Mouse (Mus musculus) frontal cortex, adult (tissue): ENCODE data around the gene Fn3krp.
A peak's percentile ranks its signal among the peaks of the same experiment; 100 is the strongest.

Experiments used
- ATAC-seq: cut with Nextera tagmentation; 2 replicates; pipeline ENCODE4 v1.9.2; 2017; ENCODE audit warnings: mild to moderate bottlenecking, moderate library complexity, mixed read lengths; ENCODE audit not compliant: low TSS enrichment

Gene Fn3krp

DNA sequence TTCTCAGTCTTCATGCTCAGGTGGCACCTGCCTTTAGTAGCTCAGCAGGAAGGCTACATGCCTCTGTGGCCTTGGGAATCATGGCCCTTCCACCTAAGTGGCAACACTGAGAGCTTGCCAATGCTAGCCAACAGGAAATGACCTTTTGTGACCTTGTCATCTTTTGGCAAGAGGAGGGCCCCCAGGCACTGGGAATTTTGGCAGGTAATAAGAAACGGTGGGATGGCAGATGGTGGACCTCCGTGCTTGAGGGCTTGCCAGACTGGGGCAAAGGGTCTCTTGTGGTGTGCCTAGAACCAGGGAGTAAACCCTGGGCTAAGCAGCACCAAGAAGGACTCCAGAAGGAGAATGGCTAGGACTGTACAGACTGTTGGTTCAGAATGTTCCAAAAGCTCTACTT, 20.9 kb downstream of the Fn3krp start:
- no peak for ATAC-seq

GRCm38 (mm10) chr11:121451216-121451726, 30.1 kb downstream of the Fn3krp start:
- no peak for ATAC-seq

DNA sequence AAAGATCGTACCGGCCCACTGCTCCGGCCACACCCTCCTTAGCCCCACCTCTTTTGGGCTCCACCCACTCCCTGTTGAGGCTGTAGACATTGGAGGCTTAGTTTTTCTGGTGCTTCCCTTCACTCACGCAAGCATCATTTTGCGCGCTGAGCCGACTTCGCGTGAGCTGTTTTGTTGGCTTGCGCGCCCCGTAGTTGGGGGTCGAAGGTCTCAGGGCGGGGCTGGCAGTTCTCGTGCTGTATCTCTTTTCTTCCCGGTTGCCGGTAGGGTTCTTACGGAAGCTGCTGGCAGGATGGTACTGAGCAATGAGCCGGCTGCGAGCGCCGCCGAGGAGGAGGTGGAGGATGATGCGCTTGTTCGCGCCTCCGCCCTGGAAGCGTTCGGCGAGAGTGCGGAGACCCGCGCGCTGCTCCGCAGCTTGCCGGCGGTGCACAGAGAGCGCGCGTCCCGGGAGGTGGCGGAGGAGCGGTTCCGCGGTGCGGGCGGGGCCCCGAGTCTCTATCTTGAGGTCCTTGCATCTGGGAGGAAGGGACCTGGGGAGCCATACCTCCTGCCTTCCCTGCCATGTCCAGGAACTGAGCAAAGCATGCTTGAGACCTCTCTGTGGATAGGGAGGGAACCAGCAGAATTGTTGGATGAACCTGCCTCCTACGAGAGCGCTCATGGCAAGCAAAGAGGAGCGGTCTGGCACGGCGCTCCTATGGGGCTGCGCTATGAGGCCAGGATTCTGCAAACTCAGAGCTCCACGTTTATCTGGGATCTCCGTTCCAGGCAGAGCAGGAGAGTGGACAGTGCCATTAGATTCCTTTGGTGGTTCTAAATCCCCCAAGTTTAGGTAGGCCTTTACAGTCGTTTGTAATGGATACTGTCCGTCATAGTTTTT, 30.8 kb downstream of the Fn3krp start, which contains the start of gene Tbcd:
TSS of gene Tbcd (plus strand) at position 197 of the 883 bp plus-strand sequence.
- peak; percentile 87 for ATAC-seq

GRCm38 (mm10) chr11:121457874-121458273, 36.7 kb downstream of the Fn3krp start:
- ATAC-seq = no peak

GRCm38 (mm10) chr11:121467408-121467807, 46.2 kb downstream of the Fn3krp start:
- ATAC-seq = no peak

DNA sequence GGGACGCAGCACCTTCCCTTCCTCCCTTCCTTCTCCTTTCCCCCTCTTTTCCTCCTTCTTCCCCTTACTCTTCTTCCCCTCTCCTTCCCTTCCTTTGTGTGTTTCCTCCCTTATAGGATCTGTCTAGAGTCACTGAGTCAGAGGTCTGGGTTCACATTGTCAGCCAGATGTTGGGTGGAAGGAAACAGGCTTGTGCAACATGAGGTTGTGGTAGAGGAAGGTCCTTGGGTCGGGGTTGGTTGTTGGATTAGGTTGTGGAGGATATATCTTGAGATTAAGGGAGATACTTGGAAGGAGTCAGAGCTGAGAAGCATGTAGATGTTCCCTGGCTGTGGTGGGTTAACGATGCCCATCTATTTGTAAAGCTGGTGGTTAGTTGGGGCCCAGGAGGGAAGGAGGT, 53.6 kb downstream of the Fn3krp start:
- no peak for ATAC-seq

GRCm38 (mm10) chr11:121475699-121476415, 54.7 kb downstream of the Fn3krp start:
- peak; percentile 65; the same call in 1 of the 2 replicates for ATAC-seq

DNA sequence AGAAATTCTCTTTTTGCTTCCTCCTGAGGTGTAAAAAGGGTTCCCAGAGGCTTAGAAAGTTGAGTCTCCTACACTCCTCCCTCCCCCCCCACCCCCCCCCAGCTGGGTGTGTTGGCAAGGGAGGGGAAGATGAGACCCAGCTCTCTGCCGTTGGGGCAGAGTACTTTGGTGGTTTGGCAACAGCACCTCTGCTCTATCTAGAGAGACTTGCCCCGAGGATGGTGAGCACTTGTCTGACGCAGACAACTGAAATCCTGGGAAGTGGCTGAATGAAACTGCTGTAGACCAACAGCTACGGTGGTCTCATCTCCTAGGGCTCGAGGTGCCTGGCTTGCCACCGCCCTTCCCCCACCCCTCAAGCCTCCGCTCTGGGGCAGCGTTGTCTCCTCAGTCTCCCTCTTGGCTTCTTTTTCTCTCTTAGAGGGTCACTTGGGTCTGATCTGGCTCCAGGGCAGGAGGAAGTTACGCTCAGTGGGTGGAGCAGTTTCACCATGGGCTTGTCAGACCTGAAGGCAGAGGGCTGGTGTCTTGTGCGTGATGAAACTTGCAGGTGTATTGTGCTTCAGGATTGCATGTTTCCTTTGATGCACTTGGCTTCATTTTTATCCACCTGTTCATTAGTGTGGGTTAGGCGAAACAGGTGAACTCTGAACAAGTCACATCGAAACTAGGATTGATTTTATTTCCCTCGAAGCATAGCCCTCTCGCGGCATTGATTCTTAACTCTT, 58.4 kb downstream of the Fn3krp start:
- no peak for ATAC-seq
